Mouse (Mus musculus): ENCODE measurements around the gene Timmdc1. TPM values are rescaled to one million over a fixed set of nuclear protein-coding genes. Genes with fewer than 3 reads are reported as not detected.

Timmdc1 gene
- total and polyA plus RNA-seq, 2 experiments from 2014 or later: 24.1 to 26.3 TPM

DNA sequence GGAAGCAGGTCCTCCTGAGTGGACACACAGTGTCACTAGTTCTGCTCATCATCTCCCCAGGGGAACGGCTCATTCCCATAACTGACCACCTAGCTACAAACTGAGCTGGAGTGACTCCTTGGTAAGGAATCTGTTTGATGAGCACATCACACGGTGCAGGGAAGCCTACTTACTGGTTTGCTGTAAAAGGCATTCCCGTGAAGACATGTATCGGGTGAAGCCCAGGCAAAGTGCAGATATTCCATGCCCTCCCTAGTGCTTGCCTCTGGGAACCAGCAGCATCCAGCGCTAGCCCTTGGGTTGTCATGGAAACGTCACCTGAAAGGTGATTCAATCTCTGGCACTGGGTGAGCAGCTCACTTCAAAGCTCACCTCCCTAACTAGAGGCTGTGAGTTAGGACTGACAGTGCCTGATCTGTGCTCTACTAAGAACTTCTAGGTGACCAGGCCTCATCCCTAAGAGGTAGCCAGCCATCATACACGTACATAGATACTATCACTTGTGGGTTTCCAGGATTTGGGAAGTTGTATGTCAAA lies 25.8 kb downstream of the Timmdc1 start:
- Histone ChIP-seq H3K27me3 (ENCODE audit: insufficient read depth, low read length) (no peaks in the 10 kb centered on the region), H3K9ac (replicated peaks; ENCODE audit: low read length) (no peak overlapping the region), H3K27ac (no peak overlapping the region), H3K36me3 (ENCODE audit: insufficient read depth, low read length) (peaks cover 19% of the 10 kb centered on the region; the same call in 1 of the 2 replicates), H3K9me3 (ENCODE audit: low read length) (no peaks in the 10 kb centered on the region), H3K4me1 (ENCODE audit: insufficient read depth, low read length) (no peaks in the 10 kb centered on the region), H3K4me3 (ENCODE audit: low read length) (no peak overlapping the region), H3K4me2 (ENCODE audit: low read depth, low read length) (no peak overlapping the region)
- 71% methylated on average over 7 of the region's 7 CpGs for WGBS
- DNase-seq (ENCODE audit: low spot score): no peak
- ATAC-seq: no peak
- TF ChIP-seq CTCF (IDR thresholded peaks at IDR 0.05; ENCODE audit: low read depth): no peak

DNA sequence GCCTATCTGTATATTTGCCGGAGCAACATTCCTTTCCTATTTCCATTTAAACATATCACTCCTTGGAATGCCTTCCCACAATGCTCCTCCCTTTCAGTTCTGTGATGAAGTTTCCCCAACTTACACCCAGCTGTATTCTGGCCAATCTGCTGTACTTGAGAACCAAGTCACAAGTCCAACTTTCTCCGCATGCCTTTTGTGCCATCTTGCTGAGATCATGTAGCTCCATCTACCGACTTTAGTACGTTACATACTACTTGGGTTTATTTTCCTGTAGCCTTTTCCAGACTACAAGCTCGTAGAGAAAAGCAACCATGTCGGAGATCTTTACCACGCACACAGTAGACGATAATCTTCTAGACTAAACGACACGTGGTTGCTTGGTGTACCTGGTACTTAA lies 28.6 kb downstream of the Timmdc1 start:
- Histone ChIP-seq H3K36me3 (ENCODE audit: insufficient read depth, low read length) (peaks cover 12% of the 10 kb centered on the region; the same call in 1 of the 2 replicates), H3K27ac (no peak overlapping the region), H3K9me3 (ENCODE audit: low read length) (no peaks in the 10 kb centered on the region), H3K9ac (replicated peaks; ENCODE audit: low read length) (no peak overlapping the region), H3K4me2 (ENCODE audit: low read depth, low read length) (no peak overlapping the region), H3K4me1 (ENCODE audit: insufficient read depth, low read length) (no peaks in the 10 kb centered on the region), H3K27me3 (ENCODE audit: insufficient read depth, low read length) (no peaks in the 10 kb centered on the region), H3K4me3 (ENCODE audit: low read length) (no peak overlapping the region)
- ATAC-seq (no peak), DNase-seq (ENCODE audit: low spot score) (peak; percentile 42)
- TF ChIP-seq CTCF (IDR thresholded peaks at IDR 0.05; ENCODE audit: low read depth): peak; percentile 36
- 85% methylated on average over 10 of the region's 10 CpGs for WGBS

GRCm38 (mm10) chr16:38492551-38492950 lies 29.9 kb downstream of the Timmdc1 start:
- ATAC-seq (no peak), DNase-seq (ENCODE audit: low spot score) (no peak)
- 86% methylated on average over 3 of the region's 3 CpGs for WGBS
- Histone ChIP-seq H3K27me3 (ENCODE audit: insufficient read depth, low read length) (no peaks in the 10 kb centered on the region), H3K4me1 (ENCODE audit: insufficient read depth, low read length) (no peaks in the 10 kb centered on the region), H3K36me3 (ENCODE audit: insufficient read depth, low read length) (peaks cover 6% of the 10 kb centered on the region; the same call in 1 of the 2 replicates), H3K27ac (no peak overlapping the region), H3K4me3 (ENCODE audit: low read length) (no peak overlapping the region), H3K9ac (replicated peaks; ENCODE audit: low read length) (no peak overlapping the region), H3K9me3 (ENCODE audit: low read length) (no peaks in the 10 kb centered on the region), H3K4me2 (ENCODE audit: low read depth, low read length) (no peak overlapping the region)
- TF ChIP-seq CTCF (IDR thresholded peaks at IDR 0.05; ENCODE audit: low read depth): no peak

- Histone ChIP-seq H3K27ac (no peak overlapping the region), H3K27me3 (ENCODE audit: insufficient read depth, low read length) (no peaks in the 10 kb centered on the region), H3K36me3 (ENCODE audit: insufficient read depth, low read length) (no peaks in the 10 kb centered on the region), H3K9me3 (ENCODE audit: low read length) (no peaks in the 10 kb centered on the region), H3K9ac (replicated peaks; ENCODE audit: low read length) (no peak overlapping the region), H3K4me1 (ENCODE audit: insufficient read depth, low read length) (no peaks in the 10 kb centered on the region), H3K4me3 (ENCODE audit: low read length) (peak overlapping the region; percentile 25), H3K4me2 (ENCODE audit: low read depth, low read length) (peak overlapping the region; percentile 51)
- DNase-seq (ENCODE audit: low spot score) (peak; percentile 4), ATAC-seq (peak; percentile 43)
- 33% methylated on average over 42 of the region's 42 CpGs for WGBS
- TF ChIP-seq CTCF (IDR thresholded peaks at IDR 0.05; ENCODE audit: low read depth): no peak
Measured at GRCm38 (mm10) chr16:38483582-38484309, 38.7 kb downstream of the Timmdc1 start.

DNA sequence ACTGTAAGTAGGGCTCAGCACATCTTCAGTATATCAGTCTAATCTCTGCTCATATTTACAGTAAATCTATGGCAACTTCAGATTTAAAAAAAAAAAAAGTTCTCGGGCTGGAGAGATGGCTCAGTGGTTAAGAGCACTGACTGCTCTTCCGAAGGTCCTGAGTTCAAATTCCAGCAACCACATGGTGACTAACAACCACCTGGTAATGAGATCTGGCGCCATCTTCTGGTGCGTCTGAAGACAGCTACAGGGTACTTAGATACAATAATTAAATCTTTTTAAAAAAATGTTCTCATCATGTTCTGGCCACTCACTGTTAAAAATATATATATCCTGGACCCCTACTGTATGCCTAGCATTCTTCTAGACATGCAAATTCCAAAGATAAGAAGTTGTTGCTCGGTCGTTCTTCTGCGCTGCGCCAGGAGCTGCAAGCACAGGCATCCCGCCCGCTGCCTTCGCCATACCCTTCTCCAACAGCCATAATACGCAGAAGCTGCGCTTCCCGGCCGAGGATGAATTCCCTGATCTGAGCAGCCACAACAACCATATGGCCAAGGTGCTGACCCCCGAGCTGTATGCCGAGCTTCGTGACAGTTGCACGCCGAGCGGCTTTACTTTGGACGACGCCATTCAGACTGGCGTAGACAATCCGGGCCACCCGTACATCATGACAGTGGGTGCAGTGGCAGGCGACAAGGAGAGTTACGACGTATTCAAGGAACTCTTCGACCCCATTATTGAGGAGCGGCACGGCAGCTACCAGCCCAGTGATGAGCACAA lies 39.5 kb downstream of the Timmdc1 start:
- Histone ChIP-seq H3K27ac (no peak overlapping the region), H3K9ac (replicated peaks; ENCODE audit: low read length) (no peak overlapping the region), H3K9me3 (ENCODE audit: low read length) (no peaks in the 10 kb centered on the region), H3K27me3 (ENCODE audit: insufficient read depth, low read length) (no peaks in the 10 kb centered on the region), H3K4me2 (ENCODE audit: low read depth, low read length) (peak overlapping the region; percentile 51), H3K4me3 (ENCODE audit: low read length) (peak overlapping the region; percentile 25), H3K4me1 (ENCODE audit: insufficient read depth, low read length) (no peaks in the 10 kb centered on the region), H3K36me3 (ENCODE audit: insufficient read depth, low read length) (no peaks in the 10 kb centered on the region)
- peak; percentile 43; the same call in 1 of the 2 replicates for ATAC-seq
- WGBS: 17% methylated on average over 32 of the region's 32 CpGs
- peak; percentile 63 for DNase-seq (ENCODE audit: low spot score)
- peak; percentile 61 for TF ChIP-seq CTCF (IDR thresholded peaks at IDR 0.05; ENCODE audit: low read depth)

DNA sequence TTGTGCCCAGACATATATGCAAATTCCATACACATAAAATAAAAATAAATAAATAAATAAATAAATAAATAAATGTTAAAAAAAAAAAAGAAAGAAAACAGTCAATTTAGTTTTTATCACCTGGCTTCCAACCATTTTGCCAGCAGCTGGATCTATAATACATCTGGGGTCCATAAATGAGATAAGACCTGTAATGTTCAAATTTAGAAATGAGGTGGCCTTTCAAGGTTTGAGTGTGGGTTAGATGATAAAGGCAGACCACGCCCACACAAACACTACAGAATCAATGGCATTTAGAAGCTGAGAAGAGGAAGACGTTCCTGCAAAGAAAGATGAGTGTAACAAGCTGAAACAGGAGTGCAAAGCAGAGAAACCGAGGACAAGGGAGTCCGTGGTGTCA lies 41.1 kb downstream of the Timmdc1 start:
- ATAC-seq (no peak), DNase-seq (ENCODE audit: low spot score) (no peak)
- H3K9me3 ChIP-seq (ENCODE audit: low read length): no peaks in the 10 kb centered on the region
- no peak overlapping the region for H3K4me3 ChIP-seq (ENCODE audit: low read length)
- H3K4me2 ChIP-seq (ENCODE audit: low read depth, low read length): no peak overlapping the region
- WGBS: 82% methylated on average over 4 of the region's 4 CpGs
- H3K27ac ChIP-seq: no peak overlapping the region
- no peak overlapping the region for H3K9ac ChIP-seq (replicated peaks; ENCODE audit: low read length)
- TF ChIP-seq CTCF (IDR thresholded peaks at IDR 0.05; ENCODE audit: low read depth): no peak
- H3K36me3 ChIP-seq (ENCODE audit: insufficient read depth, low read length): no peaks in the 10 kb centered on the region
- H3K4me1 ChIP-seq (ENCODE audit: insufficient read depth, low read length): no peaks in the 10 kb centered on the region
- H3K27me3 ChIP-seq (ENCODE audit: insufficient read depth, low read length): no peaks in the 10 kb centered on the region

All from hindbrain, postnatal 0 days (tissue).